Mouse (Mus musculus) spleen, postnatal 10 days (tissue): Measurements from ENCODE around the gene Sh3rf3.

Experiments
- DNase-seq, 2 experiments: peaks; one replicate each; pipeline ENCODE4 v3.0.0; 2021 to 2022; ENCODE audit warnings: low spot score in 2 of 2

Sh3rf3 gene

DNA sequence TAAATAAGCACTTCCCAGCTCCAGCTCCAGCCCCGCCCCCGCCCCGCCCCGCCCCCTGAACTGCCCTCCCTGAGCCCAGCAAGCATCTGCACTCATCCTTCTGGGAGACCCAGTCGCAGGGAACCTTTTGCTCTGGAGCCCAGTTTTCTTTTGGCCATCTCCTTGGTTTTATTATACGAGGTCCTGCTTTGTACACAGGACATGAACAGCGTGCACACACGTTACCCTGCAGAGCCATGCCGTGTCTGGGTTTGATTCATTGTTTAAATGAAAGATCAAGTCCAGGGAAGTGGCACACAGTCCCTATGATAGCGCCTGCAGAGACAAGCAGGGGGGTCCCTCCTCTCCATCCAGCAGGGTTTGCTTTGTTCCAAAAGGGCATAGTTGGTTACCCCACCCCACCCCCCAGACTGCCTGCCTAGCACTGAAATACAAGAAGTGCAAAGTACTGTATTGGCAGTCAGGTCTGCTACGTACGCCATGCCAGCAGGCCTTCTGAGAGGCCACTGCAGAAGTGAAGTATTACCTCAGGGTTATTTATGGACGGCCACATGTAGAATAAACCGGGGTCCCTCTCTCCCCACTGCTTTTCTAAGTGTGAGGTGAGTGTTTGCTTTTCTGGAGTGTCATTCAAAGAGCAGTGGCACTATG, 41.5 kb downstream of the Sh3rf3 start:
- no peak for DNase-seq

DNA sequence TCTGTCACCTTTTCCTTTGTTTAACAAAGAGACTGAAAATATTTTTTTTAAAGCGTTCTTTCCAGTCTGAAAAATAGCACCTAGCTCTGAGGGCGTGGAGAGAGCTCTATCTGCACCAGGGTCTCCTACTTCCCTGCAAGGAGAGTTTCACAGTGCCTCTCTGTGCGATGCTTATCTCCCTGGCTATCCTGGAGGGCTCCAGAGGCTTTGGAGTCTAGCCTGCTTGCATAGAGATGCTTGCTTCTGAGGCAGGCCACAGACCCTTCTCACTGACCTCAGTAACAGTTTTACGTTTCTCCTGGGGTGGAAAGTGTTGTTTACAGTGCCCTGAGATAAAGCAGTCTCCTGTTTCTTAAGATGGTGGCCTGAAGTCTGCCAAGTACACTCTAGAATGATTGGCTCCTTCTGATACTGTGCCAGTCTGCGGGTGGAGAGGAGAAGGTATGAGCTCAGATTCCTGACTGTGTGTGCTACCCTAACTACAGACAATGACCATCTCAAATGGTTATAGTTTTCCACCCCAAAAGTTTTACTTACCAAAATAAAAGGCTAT, 42.1 kb downstream of the Sh3rf3 start:
- DNase-seq = no peak

DNA sequence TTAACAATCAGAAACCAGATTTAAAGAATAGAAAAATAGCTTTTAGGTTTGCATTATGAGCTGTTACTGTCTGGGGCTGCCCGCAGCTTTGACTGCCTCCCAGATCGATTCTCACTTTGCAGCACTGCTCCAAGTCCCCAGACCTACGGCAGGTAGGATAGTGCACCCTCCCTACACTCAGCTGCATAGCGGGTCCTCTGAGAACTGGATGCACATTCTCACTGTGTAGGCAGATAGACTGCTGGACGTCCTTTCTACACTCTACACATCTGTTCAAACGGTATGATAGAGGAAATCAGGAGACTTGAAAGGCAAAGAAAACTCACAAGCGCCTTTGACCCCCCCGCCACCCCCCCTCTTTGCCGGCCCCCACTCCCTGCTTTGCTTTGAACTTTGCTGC, 42.7 kb downstream of the Sh3rf3 start:
- no peak for DNase-seq

DNA sequence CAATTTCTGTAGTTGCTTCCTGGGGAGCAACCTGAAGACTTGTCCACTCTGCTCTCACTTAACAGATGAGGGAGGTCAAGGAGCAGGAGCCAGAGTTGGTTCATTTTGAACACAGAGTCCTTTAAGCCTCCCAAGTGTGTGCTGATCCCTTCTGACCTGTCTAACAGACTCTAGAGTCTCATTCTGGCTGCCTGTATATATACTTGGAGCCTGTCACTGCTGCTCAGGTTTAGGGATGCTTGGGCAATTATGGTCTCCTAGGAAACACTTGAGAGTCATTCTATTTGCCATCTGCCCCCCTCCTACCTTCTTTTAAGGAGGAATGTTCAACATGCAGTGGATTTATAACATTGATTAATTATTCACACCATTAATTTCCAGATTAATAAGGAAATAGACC, 43.6 kb downstream of the Sh3rf3 start:
- no peak for DNase-seq

DNA sequence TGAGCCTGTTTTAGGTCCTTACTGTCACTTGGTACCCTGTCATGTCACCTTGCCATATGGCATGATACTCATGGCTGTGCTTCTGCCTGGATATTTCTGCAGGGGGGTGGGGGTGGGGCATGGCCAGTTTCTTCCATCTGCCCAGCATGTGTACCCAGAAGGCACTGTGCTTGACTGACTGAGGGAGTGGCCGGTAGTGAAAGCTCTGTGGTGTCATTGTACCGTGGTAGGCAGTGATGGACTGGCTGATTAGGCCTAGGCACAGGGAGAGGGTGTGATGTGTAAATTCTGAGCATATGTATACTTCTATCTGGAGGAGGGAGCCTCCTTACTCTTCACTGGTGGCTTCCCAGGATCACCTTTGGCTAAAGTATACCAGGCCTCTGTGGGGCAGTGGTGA, 51.6 kb downstream of the Sh3rf3 start:
- DNase-seq = no peak

DNA sequence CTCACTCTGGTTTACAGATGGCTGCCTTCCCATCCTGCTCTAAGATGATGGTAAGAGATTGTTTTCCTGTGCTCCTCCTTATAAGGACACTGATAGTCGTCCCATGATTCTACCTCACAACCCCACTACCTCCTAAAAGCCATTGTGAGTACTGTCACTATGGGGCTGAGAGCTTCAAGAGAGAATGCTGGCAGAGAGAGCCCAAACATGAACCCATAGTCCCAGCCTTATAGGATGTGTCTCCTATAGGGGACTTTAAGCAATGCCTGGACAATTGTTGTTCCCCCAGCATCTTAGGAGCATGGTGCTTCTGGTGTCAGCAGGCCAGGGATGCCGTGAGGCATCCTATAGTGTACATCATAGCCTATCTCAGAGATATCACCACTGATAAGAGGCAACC, 54.4 kb downstream of the Sh3rf3 start:
- DNase-seq = no peak

DNA sequence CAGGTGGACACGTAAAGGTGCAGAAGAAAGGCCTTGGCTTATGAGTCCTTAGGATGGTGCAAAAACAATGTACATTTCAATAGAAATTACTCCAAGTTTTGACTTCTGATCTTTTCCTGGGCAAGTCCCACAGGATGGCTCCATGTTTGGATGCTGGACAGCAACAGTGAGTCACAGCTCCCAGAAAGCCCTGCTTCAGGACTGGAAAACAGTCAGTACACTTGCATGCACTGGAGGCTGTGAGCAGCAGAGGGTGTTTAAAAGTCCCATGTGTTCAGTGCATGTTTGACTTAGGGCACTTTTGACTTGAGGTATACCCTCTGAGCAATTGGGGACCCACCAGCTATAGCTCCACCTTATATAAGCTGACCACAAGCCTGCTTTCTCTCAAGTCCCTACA, 56.7 kb downstream of the Sh3rf3 start:
- DNase-seq = no peak

DNA sequence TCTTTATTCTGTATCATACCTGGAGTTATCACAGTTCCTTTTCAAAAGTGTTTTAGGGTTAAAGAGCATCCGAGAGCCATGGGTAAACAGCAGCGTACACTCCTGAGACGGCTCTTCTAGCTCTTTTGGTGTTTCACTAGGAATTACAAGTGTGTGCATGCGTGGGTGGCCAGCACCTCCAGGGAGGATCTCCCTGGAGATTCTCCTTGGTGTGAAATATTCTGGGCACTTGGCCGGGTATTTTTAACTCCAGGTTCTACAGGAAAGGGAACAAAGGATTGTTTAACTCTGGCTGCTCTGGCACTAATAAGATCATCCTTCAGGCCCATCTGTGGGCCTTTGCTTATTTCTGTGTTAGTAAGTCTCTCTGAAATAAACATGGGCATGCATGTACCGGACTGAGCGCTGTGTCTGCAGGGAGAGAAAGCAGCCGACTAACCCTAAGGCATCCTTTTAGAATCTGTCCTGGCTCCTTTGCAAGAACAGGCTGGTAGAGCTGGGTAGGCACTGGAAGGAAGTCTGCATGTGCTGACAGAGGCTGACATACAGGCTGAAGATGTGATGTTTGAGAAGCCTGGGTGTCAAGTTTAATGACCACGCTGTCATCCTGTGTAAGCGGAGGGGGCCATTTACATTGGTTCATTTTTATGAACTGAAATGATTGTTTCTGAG, 58.1 kb downstream of the Sh3rf3 start:
- no peak for DNase-seq

DNA sequence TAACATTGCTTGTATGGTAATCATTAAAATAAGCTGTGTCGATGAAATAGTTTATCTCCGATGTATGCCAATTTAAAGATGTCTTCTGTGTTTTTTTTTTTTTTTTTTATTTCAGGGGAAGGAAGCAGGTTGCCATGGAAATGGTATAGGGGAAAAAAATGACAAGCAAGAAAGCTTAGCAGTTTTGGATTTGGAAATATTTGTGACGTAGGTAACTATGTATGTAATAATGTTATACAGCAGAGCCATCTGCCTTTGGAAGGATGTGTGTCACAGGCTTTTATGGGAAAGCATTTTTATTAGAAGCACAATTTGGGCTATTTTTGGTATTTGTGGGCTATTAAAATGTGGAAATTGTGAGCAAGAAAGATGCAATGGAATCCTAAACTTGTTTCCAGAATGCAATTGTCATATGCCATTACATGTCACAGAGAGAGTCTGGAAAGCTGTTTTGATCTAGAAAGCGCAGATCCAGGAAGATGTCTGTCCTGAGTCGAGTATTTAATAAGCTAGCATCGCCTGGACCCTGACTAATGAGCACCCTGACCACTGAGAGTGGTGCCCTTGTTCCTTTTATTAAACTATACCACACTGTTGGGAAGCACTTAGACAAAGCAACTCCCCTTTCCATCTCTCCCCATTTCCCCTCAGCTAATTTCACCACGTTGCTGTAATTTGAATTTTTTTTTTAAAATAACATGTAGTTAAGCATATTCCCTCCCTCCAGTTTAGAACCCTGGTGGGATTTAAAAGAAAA, 58.8 kb downstream of the Sh3rf3 start:
- no peak for DNase-seq

DNA sequence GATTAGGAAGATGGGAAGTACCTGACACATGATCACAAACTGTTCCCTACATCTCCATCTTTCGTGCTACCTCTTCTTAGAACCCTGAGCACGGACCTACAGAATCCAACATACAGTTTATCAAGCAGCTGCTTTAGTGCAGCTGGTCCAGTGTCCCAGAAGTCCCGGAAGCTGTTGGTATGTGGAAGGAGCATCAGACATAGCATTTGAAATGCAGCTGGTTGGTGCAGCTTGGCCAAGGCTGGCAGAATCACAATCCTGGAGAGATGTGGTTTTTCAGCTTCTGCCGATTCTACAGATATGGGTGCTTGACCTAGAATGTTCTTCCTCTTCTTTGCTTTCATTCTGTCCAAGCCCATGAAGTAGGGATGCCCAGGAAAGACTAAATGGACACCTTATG, 64.7 kb downstream of the Sh3rf3 start:
- no peak for DNase-seq

DNA sequence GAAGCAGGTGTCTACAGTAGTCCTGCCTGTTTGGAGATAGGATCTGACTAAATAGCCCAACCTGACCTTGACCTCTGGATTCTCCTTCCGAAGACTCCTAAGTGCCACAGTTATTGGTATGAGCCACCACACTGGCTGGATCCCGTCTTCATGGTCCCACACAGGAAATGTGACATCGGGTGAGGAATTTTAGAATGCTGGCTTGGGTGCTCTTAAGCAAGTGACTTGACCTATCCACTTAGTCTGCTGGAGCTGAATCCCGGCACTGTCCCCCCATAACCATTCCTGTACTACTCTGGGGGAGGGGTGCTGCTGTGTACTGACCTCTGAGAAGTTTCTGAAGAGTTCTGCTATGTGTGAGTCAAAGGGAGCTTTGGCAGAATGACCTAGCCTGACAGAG, 65.5 kb downstream of the Sh3rf3 start:
- DNase-seq = no peak

DNA sequence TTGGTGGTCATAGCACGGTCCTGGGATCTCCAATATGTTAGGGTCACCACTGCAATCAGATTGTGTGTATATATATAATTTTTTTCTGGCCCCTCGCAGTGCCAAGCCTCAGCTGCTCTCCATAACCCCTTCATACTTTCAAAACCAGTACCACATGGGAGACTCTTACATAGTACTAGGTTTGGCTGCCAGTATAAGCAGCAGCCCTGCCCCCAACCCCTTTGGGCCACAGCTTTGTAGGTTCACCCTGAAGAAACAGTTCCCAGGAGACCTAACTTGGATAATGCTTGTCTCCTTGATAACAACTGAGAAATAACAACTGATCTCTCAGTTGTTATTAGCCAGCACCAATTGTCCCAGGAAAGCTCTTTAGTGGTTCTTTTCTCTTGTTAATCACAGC, 69.6 kb downstream of the Sh3rf3 start:
- DNase-seq = no peak

DNA sequence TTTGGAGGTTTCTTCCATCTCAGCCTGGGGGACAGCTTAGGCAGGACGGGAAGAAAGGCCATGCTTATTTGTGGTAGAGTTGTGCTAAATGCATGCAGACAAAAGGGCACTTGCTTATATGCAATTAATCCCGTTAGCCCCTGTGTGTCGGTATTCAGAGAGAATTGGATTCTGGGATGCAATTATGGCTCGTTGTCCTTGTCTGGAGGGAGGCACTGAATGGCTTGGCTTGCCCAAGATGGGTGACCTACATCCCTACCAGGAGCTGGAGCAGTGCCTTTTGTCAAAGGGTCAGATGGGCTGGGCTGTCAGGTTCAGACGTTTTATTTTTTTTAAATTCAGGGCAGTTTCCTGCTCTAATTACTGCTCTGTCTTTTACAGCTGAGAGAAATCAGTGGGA, 72.2 kb downstream of the Sh3rf3 start:
- DNase-seq = no peak

DNA sequence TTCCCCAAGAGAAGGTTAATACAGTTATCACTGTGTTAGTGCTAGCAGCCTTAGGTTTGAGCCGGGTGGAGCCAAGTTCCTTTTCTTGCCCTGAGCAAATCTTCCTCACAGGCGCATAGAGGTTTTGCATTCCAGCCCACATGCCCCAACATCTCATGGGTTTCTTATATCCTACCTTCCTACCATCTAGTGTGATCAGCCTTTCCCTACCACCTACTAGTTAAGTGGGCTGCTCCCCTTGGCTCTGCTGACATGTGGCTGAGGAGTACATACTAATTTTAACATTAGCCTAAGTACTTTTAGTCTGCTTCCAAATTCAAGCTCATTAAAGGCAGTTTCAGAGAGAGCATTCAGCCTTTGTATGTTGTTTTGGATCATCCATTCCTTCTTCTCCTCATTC, 72.7 kb downstream of the Sh3rf3 start:
- no peak for DNase-seq

DNA sequence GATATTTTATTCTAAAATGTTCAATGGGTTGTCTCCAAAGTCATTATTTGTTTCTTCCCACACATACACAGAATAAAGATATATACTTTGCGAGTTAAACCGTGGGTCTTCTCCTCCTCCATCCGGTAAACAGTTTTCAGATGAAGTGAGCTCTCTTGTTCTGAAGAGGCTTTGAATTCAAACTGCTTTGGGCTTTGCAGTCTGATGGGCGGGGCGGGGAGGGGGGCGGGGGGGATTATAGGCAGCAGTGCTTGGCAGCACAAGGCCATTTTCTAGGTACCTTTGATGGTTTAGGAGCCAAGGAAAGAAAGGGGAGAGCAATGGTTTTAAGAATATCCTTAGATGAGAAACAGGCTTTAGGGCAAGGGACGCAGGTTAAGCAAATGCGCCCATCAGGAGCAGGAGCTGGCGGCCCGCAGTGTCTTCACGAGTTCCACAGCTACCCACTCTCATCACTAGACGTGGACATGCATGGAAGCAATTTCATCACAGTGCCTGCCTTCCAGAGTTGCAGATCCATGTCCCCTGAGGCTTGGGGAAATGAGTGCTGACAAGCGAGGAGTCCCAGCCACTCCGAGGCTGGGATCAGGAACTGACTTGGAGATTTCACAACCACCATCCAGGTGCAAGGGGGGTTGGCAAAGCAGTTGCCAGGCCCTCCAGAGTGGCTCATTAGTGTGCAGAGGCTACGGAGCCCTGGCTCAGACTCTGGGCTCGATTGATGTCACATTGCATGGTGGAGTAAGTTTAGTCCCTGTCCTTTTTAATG, 77.7 kb downstream of the Sh3rf3 start:
- no peak for DNase-seq

DNA sequence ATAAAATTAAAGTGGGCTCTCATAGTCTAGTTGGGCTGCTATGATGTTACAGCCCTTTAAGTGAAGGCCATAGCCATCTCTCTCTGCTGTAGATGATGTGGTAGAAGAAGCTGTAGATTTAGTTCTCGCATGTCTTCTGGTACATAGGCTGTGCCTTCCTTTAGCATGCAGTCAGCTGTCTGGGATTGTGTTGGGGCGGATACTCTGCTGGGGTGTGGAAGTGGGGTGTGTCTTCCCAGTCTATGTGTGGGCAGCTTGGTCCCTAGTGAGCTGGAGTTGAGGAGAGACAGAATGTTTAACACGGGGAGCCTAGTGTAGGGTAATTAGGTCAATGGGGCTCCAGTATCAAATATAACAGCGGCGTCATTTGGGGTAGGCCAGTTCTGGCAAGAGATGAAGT, 82.3 kb downstream of the Sh3rf3 start:
- no peak for DNase-seq

DNA sequence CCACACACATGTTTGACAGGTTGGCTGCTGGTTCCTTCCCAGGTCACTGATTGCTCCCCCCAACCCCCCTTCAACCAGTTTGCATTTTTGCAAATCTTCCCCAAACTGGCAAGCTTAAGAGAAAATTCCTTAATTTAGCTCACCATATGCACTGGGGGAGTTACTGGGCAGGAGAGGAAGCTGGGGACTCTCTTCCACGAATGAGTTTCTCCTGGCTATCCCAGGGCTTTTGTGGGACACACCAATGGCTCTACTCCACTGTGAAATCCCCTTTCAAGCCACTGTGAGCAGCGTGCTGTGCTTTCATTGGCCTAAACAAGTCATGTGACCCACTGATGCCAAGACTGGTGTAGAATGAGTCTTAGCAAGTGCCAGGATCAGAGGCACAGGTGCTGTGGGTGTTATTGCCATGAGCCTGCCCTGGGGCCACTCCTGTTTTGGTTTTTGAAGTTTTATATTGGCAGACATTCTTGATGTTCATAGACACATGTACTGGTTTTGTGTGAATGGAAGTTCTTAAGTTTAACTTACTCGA, 83.9 kb downstream of the Sh3rf3 start:
- no peak for DNase-seq

DNA sequence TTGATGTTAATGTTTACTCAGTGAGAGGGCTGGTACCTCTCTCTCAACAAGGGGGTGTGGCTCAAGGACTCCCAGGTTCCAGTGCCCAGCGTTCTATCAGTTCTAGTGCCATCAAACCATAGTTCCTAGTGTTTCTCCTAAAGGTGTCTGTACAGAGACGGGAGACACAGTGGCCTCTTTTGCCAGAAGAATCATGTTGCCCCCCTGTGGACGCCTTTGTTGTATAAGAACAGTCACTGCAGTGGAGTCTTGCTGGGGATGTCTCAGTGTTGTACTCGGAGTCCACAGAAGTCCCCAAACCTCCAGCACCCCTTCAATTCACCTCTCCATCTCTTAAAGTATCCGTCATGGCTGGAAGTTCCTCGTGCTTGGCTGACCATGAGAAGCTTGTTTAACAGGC, 92.1 kb downstream of the Sh3rf3 start:
- DNase-seq = no peak

DNA sequence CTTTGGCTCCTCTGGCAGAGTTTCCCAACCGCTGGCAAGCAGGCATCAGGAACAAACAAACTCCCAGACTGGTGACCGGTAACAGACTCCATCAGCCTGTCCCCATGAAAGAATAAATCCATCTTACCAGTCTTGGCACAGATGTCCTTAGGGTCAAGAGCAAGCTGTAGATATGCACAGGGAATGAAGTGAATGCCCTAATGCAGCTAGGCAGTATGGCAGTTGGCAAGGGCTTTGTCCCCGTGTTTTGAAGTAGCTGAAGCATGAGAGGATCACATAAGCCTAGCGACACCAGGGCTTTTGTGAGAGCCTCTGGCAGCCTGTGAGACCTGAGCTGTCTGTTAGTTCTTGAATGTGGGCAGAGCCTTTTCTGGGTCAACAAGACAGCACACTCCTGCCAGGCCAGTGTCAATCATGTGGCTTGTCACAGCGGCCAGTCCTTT, 93.9 kb downstream of the Sh3rf3 start:
- DNase-seq = no peak

DNA sequence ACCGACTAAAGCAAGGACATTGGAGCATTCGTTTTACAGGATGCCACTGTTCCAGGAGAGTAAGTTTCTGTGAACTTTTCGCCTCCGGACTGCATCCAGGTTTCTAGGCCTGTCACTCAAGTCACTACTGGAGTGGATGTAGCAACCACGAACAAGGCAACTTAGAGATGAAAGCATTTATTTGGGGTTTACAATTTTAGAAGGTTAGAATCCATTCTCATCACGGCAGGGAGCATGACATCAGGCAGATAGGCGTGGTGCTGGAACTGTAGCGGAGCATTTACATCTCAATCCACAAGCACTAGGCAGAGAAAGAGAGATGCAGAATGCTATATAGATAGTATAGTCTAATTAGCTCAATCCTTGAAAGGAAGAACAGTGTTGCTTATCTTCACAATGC, 95.3 kb downstream of the Sh3rf3 start:
- no peak for DNase-seq

DNA sequence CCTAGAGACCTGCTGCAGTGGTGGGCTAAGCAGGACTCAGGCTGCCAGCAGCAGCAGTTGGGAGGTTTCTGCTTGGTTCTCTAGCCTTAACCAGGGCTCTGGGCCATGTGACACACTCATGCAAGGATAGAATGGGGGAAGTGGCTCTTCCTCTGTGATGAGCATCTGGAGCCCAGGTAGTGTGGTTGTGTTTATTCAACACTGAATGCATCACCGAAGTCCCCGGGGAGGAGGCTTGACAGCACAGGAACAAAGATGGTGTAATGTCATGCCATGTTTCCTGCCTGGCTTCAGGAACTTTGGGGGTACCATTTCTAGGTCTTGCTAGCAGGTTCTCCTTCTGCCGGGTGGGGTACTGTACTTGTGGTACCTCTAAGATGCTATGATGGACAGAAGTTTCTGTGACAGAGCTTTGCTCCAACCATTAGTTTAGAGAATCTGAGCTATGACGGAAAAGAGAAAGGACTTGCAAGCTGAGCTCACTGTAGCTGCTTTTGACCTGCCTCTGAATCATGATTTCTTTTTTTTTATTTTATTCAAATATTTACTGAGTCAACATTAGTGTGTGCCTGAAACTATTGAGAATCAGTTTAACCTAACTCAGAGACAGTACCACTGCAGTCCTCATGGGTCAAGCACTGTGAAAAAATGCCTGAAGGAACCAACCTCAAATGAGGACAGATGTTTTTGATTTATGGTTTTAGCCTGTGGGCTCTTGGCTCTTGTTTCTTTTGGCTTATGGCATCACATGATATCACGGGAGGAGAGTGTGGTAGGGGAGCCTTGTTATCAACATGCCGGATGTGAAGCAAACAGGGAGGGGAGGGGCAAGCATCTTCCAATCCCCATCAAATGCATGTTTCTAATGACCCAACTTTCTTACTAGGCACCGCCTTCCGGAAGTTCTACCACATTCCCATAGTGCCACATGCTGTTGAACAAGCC, 102.4 kb downstream of the Sh3rf3 start:
- no peak for DNase-seq
